Mouse (Mus musculus): ENCODE measurements around the gene Sipa1l1. TPM values are rescaled to one million over a fixed set of nuclear protein-coding genes. Genes with fewer than 3 reads are reported as not detected.
"Not testable (repeated sequence)": the region's sequence is repeated elsewhere in the genome, so short reads cannot be mapped to it uniquely, and the experiment has no call there.

Gene Sipa1l1
- total RNA-seq, 1 experiment = 31.8 TPM

DNA sequence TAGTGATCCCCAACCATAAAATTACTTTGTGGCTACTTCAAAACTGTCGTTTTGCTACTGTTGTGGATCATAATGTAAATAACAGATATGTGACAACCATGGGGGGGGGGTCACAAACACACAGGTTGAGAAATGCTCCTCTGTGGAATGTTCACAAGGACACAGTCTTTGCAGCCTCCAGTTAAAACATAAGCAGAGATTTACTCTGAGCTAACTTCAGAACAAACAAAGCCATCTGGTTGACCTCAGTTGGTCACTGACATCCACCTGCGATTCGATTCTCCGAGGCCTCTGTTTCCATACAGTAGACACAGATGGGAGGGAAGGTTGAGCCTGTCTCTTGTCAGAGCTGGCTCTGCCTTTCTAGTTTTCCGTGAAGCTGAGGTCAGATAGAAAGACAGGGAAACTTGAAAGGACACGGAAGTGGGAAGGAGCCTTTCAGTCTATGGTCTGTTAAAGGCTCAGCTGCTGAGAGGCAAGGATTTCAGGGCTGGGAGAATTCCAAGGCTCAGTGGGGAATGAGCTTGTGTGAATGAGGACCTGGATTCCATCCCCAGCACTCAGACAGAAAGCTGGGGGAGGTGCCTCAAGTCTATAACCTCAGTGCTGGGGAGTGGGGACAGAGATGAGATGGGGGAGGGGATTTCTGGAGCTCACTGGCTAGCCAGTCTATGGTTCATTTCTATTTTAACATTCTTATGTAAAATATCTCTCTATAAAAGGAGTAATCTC is 317.9 kb downstream of the Sipa1l1 start:
- in situ Hi-C loops (cut with MboI; ENCODE audit: low sequenced_read_pairs in 2 of 2, unreplicated experiment in 2 of 2) = loop anchor here in 1 of 2 experiments (25.0 kb wide), 1 partner anchor 500 kb away; no protein-coding TSS in a partner anchor
- DNase-seq (ENCODE audit: low read depth, low spot score) = no peak
- no peak overlapping the region for H3K9ac ChIP-seq (ENCODE audit: insufficient read depth, low read depth, low read length, poor library complexity, severe bottlenecking)
- no peak overlapping the region for H3K27ac ChIP-seq (ENCODE audit: insufficient read depth, low read depth, low read length, poor library complexity, severe bottlenecking)
- H3K4me1 ChIP-seq (ENCODE audit: control insufficient read depth in 2 of 2, insufficient read depth in 2 of 2, low read length in 2 of 2, poor library complexity in 1 of 2) = peaks cover 0 to 5% of the 10 kb centered on the region in 2 experiments; a peak in 1 of 4 replicates
- no peaks in the 10 kb centered on the region for H3K9me3 ChIP-seq (ENCODE audit: control insufficient read depth, insufficient read depth, low read depth, low read length)
- no peaks in the 10 kb centered on the region for H3K36me3 ChIP-seq (ENCODE audit: control insufficient read depth, insufficient read depth, low read length, poor library complexity, severe bottlenecking)
- no peak for TF ChIP-seq HCFC1 (IDR thresholded peaks at IDR 0.05; ENCODE audit: borderline replicate concordance, insufficient read depth, low read length)
- no peak for TF ChIP-seq ZC3H11A (IDR thresholded peaks at IDR 0.05; ENCODE audit: borderline replicate concordance, low read depth, low read length)
- no peak for TF ChIP-seq MAFK (IDR thresholded peaks at IDR 0.05; ENCODE audit: insufficient read depth, low read depth, low read length)
- no peak for TF ChIP-seq ZNF384 (IDR thresholded peaks at IDR 0.05; ENCODE audit: low read depth, low read length)
- no peak for TF ChIP-seq CHD2 (IDR thresholded peaks at IDR 0.05; ENCODE audit: low read depth, low read length)
- H3K4me3 ChIP-seq (ENCODE audit: insufficient read depth in 1 of 2, low read depth in 1 of 2, low read length in 2 of 2, poor library complexity in 1 of 2, severe bottlenecking in 1 of 2) = no peak overlapping the region

DNA sequence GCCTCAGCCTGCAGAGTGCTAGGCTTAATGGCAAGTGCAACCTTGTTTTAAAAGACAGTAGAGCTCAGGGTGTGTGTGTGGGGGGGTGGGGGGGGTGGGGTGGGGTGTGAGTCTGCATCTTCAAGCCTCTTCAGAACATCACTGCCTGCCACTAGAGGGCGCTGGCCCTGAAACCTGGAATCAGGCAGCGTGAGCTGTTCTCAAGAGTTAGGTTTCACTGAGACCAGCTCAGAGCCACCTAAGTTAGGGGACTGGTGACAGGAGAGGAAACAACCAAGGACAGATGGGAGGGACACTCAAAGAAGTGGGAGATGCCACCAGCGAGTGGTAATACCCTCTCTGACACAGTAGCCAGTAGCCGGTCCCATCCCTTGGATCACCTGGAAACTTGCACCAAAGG is 320.0 kb downstream of the Sipa1l1 start:
- Histone ChIP-seq H3K9me3 (ENCODE audit: control insufficient read depth, insufficient read depth, low read depth, low read length) (no peaks in the 10 kb centered on the region), H3K9ac (ENCODE audit: insufficient read depth, low read depth, low read length, poor library complexity, severe bottlenecking) (no peak overlapping the region), H3K4me3 (ENCODE audit: insufficient read depth in 1 of 2, low read depth in 1 of 2, low read length in 2 of 2, poor library complexity in 1 of 2, severe bottlenecking in 1 of 2) (no peak overlapping the region), H3K27ac (ENCODE audit: insufficient read depth, low read depth, low read length, poor library complexity, severe bottlenecking) (no peak overlapping the region), H3K36me3 (ENCODE audit: control insufficient read depth, insufficient read depth, low read length, poor library complexity, severe bottlenecking) (no peaks in the 10 kb centered on the region), H3K4me1 (ENCODE audit: control insufficient read depth in 2 of 2, insufficient read depth in 2 of 2, low read length in 2 of 2, poor library complexity in 1 of 2) (peaks cover 0 to 5% of the 10 kb centered on the region in 2 experiments; a peak in 1 of 4 replicates)
- in situ Hi-C loops (cut with MboI; ENCODE audit: low sequenced_read_pairs in 2 of 2, unreplicated experiment in 2 of 2) = loop anchor here in 1 of 2 experiments (25.0 kb wide), 1 partner anchor 502 kb away; no protein-coding TSS in a partner anchor
- no peak for DNase-seq (ENCODE audit: low read depth, low spot score)
- TF ChIP-seq ZNF384 (IDR thresholded peaks at IDR 0.05; ENCODE audit: low read depth, low read length) (no peak), CHD2 (IDR thresholded peaks at IDR 0.05; ENCODE audit: low read depth, low read length) (no peak), HCFC1 (IDR thresholded peaks at IDR 0.05; ENCODE audit: borderline replicate concordance, insufficient read depth, low read length) (no peak), ZC3H11A (IDR thresholded peaks at IDR 0.05; ENCODE audit: borderline replicate concordance, low read depth, low read length) (no peak), MAFK (IDR thresholded peaks at IDR 0.05; ENCODE audit: insufficient read depth, low read depth, low read length) (no peak)

DNA sequence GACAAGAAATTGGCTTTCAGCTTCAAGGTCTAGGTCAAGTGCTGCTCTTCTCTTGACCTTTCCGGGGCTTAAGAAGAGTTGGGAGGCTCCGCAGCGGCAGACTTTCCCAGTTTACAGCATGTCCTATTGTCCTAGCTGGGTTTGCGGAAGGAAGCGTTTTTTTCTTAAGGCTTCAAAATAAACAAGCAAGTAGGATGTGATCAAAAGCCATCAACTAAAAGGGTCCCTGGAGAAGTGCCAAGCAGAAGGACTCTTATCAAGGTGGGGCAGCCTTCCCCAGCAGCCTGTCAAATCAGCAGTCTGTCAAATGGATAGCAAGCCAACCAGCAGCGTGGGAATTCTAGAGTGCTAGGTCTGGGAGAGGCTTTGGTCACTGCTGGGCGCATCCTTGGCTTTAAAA is 320.5 kb downstream of the Sipa1l1 start:
- no peak overlapping the region for H3K27ac ChIP-seq (ENCODE audit: insufficient read depth, low read depth, low read length, poor library complexity, severe bottlenecking)
- H3K9ac ChIP-seq (ENCODE audit: insufficient read depth, low read depth, low read length, poor library complexity, severe bottlenecking) = no peak overlapping the region
- in situ Hi-C loops (cut with MboI; ENCODE audit: low sequenced_read_pairs in 2 of 2, unreplicated experiment in 2 of 2) = loop anchor here in 1 of 2 experiments (25.0 kb wide), 1 partner anchor 502 kb away; no protein-coding TSS in a partner anchor
- no peaks in the 10 kb centered on the region for H3K9me3 ChIP-seq (ENCODE audit: control insufficient read depth, insufficient read depth, low read depth, low read length)
- DNase-seq (ENCODE audit: low read depth, low spot score) = no peak
- H3K36me3 ChIP-seq (ENCODE audit: control insufficient read depth, insufficient read depth, low read length, poor library complexity, severe bottlenecking) = no peaks in the 10 kb centered on the region
- no peak for TF ChIP-seq ZNF384 (IDR thresholded peaks at IDR 0.05; ENCODE audit: low read depth, low read length)
- TF ChIP-seq HCFC1 (IDR thresholded peaks at IDR 0.05; ENCODE audit: borderline replicate concordance, insufficient read depth, low read length) = no peak
- TF ChIP-seq MAFK (IDR thresholded peaks at IDR 0.05; ENCODE audit: insufficient read depth, low read depth, low read length) = no peak
- no peak for TF ChIP-seq CHD2 (IDR thresholded peaks at IDR 0.05; ENCODE audit: low read depth, low read length)
- no peak for TF ChIP-seq ZC3H11A (IDR thresholded peaks at IDR 0.05; ENCODE audit: borderline replicate concordance, low read depth, low read length)
- peaks cover 0 to 5% of the 10 kb centered on the region in 2 experiments; a peak in 1 of 4 replicates for H3K4me1 ChIP-seq (ENCODE audit: control insufficient read depth in 2 of 2, insufficient read depth in 2 of 2, low read length in 2 of 2, poor library complexity in 1 of 2)
- H3K4me3 ChIP-seq (ENCODE audit: insufficient read depth in 1 of 2, low read depth in 1 of 2, low read length in 2 of 2, poor library complexity in 1 of 2, severe bottlenecking in 1 of 2) = no peak overlapping the region

DNA sequence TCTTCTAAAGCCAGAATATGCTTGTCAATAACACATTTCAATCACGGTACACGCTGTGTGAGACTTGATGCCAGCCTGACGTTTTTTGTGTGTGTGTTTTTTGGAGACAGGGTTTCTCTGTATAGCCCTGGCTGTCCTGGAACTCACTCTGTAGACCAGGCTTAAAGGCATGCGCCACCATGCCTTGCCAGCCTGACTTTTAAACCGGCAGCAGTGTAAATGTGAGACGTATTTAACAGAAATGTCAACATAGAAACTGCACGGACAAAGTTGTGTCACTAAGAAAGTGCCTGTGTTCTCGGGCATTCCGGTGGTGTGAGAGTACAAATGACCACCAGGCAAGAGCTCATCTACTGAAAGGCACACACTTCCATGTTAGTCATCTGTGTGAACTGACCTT is 323.3 kb downstream of the Sipa1l1 start:
- no peak overlapping the region for H3K9ac ChIP-seq (ENCODE audit: insufficient read depth, low read depth, low read length, poor library complexity, severe bottlenecking)
- no peak overlapping the region for H3K27ac ChIP-seq (ENCODE audit: insufficient read depth, low read depth, low read length, poor library complexity, severe bottlenecking)
- in situ Hi-C loops (cut with MboI; ENCODE audit: low sequenced_read_pairs in 2 of 2, unreplicated experiment in 2 of 2) = loop anchor here in 1 of 2 experiments (25.0 kb wide), 1 partner anchor 505 kb away; no protein-coding TSS in a partner anchor
- DNase-seq (ENCODE audit: low read depth, low spot score) = no peak
- no peak overlapping the region for H3K4me3 ChIP-seq (ENCODE audit: insufficient read depth in 1 of 2, low read depth in 1 of 2, low read length in 2 of 2, poor library complexity in 1 of 2, severe bottlenecking in 1 of 2)
- H3K4me1 ChIP-seq (ENCODE audit: control insufficient read depth in 2 of 2, insufficient read depth in 2 of 2, low read length in 2 of 2, poor library complexity in 1 of 2) = no peaks in the 10 kb centered on the region
- TF ChIP-seq MAFK (IDR thresholded peaks at IDR 0.05; ENCODE audit: insufficient read depth, low read depth, low read length) (no peak), ZC3H11A (IDR thresholded peaks at IDR 0.05; ENCODE audit: borderline replicate concordance, low read depth, low read length) (no peak), CHD2 (IDR thresholded peaks at IDR 0.05; ENCODE audit: low read depth, low read length) (no peak), HCFC1 (IDR thresholded peaks at IDR 0.05; ENCODE audit: borderline replicate concordance, insufficient read depth, low read length) (no peak), ZNF384 (IDR thresholded peaks at IDR 0.05; ENCODE audit: low read depth, low read length) (no peak)
- H3K36me3 ChIP-seq (ENCODE audit: control insufficient read depth, insufficient read depth, low read length, poor library complexity, severe bottlenecking) = no peaks in the 10 kb centered on the region
- H3K9me3 ChIP-seq (ENCODE audit: control insufficient read depth, insufficient read depth, low read depth, low read length) = no peaks in the 10 kb centered on the region

DNA sequence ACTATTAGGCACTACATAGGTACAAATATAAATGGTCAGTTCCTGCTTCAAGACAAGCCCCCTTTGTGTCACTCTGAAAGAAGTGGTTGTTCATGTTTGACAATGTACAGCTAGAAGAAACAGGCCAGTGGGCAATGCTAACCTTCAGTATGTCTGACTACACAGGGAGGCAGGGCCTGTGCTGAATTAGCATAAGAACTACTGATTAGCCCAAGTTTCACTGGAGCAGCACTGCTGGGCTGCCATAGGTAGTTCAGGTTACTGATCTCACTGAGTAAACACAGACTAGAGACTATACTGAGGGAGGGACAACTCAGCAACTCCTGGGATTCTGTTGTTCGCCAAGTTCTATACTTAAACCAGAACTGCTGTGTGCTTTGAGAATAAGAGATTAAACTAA is 324.1 kb downstream of the Sipa1l1 start:
- not testable (repeated sequence) for H3K4me1 ChIP-seq (ENCODE audit: control insufficient read depth in 2 of 2, insufficient read depth in 2 of 2, low read length in 2 of 2, poor library complexity in 1 of 2); H3K9me3 ChIP-seq (ENCODE audit: control insufficient read depth, insufficient read depth, low read depth, low read length); H3K9ac ChIP-seq (ENCODE audit: insufficient read depth, low read depth, low read length, poor library complexity, severe bottlenecking); DNase-seq (ENCODE audit: low read depth, low spot score); H3K27ac ChIP-seq (ENCODE audit: insufficient read depth, low read depth, low read length, poor library complexity, severe bottlenecking); H3K4me3 ChIP-seq (ENCODE audit: insufficient read depth in 1 of 2, low read depth in 1 of 2, low read length in 2 of 2, poor library complexity in 1 of 2, severe bottlenecking in 1 of 2); H3K36me3 ChIP-seq (ENCODE audit: control insufficient read depth, insufficient read depth, low read length, poor library complexity, severe bottlenecking)
- in situ Hi-C loops (cut with MboI; ENCODE audit: low sequenced_read_pairs in 2 of 2, unreplicated experiment in 2 of 2) = loop anchor here in 1 of 2 experiments (25.0 kb wide), 1 partner anchor 506 kb away; no protein-coding TSS in a partner anchor

Measured in ES-E14 (cell line).